Mouse (Mus musculus) splenic B cell, adult 2 months (primary cell): Measurements from ENCODE around the gene Limk2.
A peak's percentile ranks its signal among the peaks of the same experiment; 100 is the strongest.

Experiments
- DNase-seq: peaks from one replicate; pipeline ENCODE4 v3.0.0-alpha.2; 2011; ENCODE audit warnings: low read depth, low spot score
- H3K27me3 ChIP-seq: 2 replicates; pipeline ENCODE4 v1.6.1; 2012; ENCODE audit warnings: mild to moderate bottlenecking, low read length, moderate library complexity, mixed read lengths; ENCODE audit not compliant: control insufficient read depth, poor library complexity, insufficient read depth, severe bottlenecking
- H3K36me3 ChIP-seq: 2 replicates; pipeline ENCODE4 v1.6.1; 2012; ENCODE audit warnings: mild to moderate bottlenecking, low read length, moderate library complexity, mixed read lengths; ENCODE audit not compliant: control insufficient read depth, poor library complexity, insufficient read depth, severe bottlenecking

Gene Limk2

DNA sequence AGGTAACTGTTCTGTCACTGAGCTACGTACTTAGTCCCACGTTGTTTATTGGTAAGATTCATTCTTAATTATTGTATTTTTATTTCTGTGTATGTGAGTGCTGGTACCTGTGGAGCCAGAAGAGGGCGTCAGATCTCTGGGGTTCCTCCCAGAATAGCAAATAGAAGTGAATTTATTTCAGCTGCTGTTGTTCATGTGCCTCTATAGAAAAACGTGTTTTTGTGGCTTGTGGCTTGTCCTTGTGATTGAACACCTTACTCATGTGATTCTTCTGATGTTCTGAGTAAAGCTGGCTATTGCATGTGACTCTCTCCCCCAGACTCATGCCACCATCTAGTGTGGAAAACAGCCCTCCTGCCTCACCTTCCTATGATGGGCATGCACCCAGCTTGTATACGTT lies 80.7 kb downstream of the Limk2 start:
- Histone ChIP-seq H3K36me3 (peaks cover 3% of the 10 kb centered on the region), H3K27me3 (no peaks in the 10 kb centered on the region)
- peak; percentile 57 for DNase-seq

DNA sequence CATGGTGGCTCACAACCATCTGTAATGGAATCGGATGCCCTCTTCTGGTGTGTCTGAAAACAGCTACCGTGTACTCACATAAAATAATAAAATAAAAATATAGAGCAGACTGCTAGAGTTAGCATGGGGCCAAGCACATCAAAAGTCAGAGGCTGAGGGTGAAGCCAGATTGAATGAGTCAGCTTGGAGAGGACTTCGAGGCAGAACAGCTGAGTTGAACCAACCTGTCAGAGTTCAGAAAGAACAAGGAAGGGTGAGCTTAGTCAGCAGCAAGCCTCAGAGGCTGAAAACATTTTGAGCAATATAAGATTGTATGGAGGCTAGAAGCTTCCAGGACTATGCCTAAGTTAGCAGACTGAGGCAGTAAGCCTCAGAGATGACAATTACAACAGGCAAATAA lies 90.7 kb downstream of the Limk2 start:
- H3K27me3 ChIP-seq = no peaks in the 10 kb centered on the region
- no peaks in the 10 kb centered on the region for H3K36me3 ChIP-seq
- no peak for DNase-seq

DNA sequence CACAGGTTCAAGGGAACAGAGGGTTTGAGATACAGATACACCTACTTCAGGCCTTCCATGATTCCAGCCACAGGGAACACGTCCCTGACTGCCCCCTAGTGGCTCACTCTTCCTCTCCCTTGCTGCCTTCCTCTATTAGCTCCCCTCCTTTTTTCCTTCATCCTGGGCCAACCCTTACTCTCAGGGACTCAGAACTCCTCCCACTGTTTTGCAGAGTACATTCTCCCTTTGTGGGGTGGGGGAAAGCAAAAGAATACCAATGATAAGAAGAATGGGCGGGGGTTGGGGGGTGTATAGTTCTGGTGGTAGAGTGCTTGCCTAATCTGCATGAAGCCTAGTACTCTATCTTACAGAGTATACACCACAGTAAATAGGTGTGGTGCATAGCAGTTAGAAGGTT lies 94.8 kb downstream of the Limk2 start:
- Histone ChIP-seq H3K36me3 (peaks cover 6% of the 10 kb centered on the region), H3K27me3 (no peaks in the 10 kb centered on the region)
- peak; percentile 64 for DNase-seq

DNA sequence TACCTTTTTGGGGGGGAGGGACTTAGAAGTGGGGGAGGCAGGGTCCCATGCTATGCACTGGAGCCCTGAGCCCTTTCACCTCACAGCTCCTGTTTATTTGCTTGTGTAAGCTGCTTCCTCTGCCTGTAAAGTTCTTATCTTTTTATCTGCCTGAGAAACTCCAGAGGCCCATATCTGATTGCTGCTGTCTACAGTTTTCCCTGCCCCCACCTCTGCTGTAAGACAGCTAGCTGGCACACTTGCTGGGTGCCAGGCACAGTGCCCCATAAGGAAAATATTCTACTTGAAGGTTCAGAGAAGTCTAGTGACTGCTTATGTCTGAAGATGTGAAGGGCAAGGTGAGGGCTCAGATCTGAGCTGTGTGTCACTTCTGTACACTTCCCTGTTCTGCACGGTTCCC lies 95.7 kb downstream of the Limk2 start:
- DNase-seq = no peak

DNA sequence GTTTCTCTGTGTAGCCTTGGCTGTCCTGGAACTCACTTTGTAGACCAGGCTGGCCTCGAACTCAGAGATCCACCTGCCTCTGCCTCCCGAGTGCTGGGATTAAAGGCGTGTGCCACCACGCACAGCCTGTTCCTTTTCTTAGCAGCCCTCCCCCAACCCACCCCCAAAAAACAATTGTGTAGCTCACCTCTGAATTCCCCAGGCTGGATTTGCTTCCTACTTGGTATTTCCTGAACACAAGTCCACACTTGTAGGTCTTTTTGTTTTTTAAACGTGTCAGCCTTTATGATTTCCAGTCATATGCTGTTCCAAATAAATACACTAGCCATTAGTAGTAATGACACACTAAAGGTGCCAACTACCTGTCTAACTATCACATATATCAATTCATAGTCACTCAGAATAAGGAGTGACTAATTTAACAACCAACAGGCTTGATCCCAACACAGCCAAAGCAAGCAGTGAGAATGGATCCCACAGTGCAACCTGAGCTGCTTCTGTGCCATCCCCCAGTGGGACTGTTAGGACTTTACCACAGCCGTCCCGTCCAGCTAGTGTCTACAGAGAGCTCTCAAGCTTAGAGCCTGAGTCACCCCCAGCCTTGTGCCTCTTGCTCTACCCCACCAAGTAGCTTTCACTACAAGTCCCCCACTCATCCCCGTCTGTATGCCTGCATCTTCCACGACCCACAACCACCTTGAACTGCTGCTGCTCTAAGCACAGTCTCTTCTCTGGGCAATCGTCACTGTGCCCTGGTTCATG lies 97.2 kb downstream of the Limk2 start:
- peaks cover 17% of the 10 kb centered on the region for H3K36me3 ChIP-seq
- no peak for DNase-seq

More for the DNA sequence above, 95.7 kb downstream of the Limk2 start:
- Histone ChIP-seq H3K27me3 (no peaks in the 10 kb centered on the region), H3K36me3 (peaks cover 9% of the 10 kb centered on the region)

DNA sequence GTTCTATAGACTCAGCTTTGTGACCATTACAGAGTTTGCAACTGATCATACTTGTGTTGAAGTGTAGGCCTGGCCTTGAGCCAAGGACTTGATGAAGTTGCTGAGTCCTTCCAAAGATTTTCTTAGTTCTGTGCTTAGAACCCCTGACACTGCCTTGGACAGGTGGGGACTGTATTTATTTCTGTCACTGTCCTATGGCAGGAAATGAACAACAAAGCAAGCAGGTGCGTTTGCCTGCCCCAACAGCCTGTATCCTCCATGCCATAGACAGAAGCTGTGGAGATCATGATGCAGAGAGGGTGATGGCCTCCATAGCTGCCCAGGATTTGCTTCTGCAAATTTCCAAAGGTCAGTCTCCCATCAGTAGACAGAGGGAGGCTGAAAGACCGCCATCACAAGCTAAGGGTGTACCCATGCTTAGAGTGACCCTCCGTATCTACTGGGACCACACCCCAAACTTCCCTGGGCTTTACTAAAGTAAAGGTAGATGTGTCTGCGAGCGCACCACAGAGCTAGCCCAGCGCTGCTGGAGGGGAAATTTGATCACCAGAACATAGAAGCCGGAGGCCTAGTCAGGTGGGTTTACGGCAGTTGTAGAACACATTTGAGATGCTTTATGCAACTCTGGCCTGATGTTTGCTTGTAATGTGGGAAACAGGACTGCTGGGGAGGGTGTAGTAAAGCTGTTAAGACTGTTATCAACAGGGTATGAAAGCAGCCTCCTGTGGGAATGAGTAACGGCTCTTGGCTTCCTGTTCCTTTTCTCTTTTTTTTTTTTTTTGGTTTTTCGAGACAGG lies 98.0 kb downstream of the Limk2 start:
- no peak for DNase-seq
- Histone ChIP-seq H3K27me3 (no peaks in the 10 kb centered on the region), H3K36me3 (peaks cover 19% of the 10 kb centered on the region)

More for the DNA sequence above, 97.2 kb downstream of the Limk2 start:
- no peaks in the 10 kb centered on the region for H3K27me3 ChIP-seq

DNA sequence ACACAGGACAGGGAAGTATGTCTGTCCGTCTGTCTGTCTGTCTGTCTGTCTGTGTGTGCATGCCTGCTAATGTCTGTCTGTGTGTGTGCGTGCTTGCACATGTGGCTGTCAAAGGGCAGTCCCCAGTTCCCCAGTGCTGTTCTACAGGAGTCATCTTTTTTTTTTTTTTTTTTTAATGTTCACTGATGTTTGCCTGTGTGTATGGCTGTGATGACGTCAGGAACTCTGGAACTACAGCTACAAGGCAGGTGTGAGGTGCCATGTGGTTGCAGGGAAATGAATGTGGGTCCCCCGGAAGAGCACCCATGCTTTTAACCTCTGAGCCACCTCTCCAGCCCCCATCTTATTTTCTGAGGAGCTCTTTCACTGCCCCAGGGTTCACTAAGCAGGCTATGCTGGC lies 99.1 kb downstream of the Limk2 start:
- DNase-seq = peak; percentile 24
- Histone ChIP-seq H3K27me3 (no peaks in the 10 kb centered on the region), H3K36me3 (peaks cover 26% of the 10 kb centered on the region)

DNA sequence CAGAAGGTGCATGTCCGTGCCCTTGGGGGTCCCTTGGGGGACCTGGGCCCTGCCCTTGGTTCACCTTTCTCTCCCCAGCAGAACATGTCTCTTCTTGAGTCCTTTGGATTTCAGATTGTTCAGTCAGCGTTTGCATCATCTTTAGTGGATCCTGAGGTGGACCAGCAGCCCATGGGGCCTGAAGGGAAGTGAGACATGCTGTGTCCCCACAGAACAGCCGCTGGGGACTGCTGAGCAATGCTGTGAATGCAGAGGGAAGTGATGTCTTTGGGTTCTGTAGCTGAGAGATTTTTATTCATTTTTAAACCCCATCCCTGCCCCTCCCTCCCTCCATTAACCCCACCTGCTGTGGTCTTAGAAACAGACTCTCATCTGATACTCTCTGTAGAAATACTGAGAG lies 101.1 kb downstream of the Limk2 start:
- DNase-seq = no peak
- Histone ChIP-seq H3K36me3 (peaks cover 35% of the 10 kb centered on the region), H3K27me3 (no peaks in the 10 kb centered on the region)

DNA sequence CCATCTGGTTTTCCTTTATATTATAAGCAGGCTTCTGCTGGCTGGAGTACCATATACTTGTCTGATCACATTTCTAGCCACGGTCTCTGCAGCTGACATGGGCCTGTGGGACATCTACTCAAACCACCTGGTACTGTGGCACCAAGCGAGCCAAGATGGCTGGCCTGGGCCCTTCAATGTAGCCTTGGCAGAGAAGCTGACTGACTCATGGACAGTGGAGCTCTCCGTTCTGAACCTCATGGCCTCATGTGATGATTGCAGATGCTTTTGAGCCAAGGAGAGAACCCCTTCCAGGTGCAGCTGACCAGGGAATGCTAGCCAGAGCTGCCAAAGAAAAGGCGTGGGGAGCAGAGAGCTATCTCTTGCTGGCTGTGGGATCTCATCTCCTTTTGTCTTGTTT lies 103.2 kb downstream of the Limk2 start:
- DNase-seq = no peak
- no peaks in the 10 kb centered on the region for H3K27me3 ChIP-seq
- H3K36me3 ChIP-seq = peaks cover 34% of the 10 kb centered on the region

DNA sequence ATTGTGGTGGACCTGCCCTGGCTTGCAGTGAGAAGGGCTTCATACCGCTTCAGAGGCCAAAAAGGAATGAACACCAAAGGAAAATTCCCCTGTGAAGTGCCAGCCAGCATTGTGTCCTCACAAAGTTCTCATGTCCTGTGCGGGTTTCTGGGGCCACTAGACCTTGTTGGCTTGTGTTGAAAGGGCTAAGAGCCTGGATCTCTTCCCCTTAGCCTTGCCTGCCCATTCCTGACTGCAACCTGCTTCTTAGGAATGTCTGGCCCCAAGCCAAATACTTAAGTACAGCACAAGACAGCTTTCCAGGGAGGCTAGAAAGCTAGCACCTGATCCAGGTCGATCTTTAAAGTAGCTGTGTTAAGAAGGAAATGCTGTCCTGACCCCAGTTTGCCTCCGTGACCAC lies 106.2 kb downstream of the Limk2 start:
- no peak for DNase-seq
- H3K27me3 ChIP-seq = no peaks in the 10 kb centered on the region
- H3K36me3 ChIP-seq = peaks cover 32% of the 10 kb centered on the region

DNA sequence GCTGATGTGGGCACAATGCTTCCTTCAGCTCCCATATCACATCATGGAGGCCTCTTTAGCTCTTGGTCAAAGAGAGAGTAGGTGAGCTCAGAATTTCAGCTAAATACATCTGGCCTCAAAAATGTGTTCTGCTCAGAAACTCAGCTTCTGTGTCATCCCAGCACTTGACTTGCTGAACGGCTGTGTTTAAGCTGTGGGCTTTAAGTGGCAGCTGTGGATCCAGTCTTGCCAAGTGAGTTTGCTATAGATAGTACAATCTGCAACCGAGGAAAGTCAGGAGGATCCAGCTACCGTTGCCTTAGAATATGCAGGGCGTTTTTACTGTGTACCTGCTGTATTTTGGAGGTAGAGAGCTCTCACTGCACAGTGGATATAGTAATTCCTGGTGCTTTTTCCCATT lies 106.6 kb downstream of the Limk2 start:
- H3K27me3 ChIP-seq = no peaks in the 10 kb centered on the region
- H3K36me3 ChIP-seq = peaks cover 28% of the 10 kb centered on the region
- no peak for DNase-seq

DNA sequence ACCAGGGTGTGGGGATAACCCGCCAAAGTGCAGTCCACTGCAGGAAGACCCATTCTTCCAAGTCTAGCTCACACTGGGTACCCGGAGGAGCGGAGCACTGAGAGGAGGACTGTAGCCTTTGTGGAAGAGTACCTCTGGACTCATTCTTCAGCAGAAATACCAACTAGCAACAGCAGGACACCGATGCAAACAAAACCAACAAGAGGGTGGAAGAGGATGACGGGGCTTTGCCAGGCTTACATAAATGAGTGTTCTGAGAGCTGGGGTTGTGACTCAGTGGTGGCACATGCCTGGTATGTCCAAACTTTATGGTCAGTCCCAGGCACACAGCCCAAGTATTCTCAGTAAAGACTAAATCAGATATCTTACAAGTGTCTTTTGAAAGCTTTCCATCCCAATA lies 107.9 kb downstream of the Limk2 start:
- Histone ChIP-seq H3K36me3 (peaks cover 26% of the 10 kb centered on the region), H3K27me3 (no peaks in the 10 kb centered on the region)
- DNase-seq = no peak

DNA sequence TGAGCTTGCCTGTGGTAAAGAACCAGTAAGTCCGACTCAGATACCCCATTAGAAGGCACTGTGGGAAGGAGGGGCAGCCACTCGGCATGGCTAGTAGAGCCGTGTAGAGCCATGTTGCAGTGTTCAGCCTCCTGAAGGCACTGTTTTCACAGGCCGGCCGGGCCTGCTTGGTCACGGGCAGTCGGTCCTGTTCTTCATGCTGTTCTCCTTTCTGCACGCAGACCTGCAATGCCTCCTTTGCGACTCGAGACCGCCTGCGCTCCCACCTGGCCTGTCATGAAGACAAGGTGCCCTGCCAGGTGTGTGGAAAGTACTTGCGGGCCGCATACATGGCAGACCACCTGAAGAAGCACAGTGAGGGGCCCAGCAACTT lies 110.2 kb downstream of the Limk2 start:
- peaks cover 16% of the 10 kb centered on the region for H3K36me3 ChIP-seq
- no peaks in the 10 kb centered on the region for H3K27me3 ChIP-seq
- no peak for DNase-seq

DNA sequence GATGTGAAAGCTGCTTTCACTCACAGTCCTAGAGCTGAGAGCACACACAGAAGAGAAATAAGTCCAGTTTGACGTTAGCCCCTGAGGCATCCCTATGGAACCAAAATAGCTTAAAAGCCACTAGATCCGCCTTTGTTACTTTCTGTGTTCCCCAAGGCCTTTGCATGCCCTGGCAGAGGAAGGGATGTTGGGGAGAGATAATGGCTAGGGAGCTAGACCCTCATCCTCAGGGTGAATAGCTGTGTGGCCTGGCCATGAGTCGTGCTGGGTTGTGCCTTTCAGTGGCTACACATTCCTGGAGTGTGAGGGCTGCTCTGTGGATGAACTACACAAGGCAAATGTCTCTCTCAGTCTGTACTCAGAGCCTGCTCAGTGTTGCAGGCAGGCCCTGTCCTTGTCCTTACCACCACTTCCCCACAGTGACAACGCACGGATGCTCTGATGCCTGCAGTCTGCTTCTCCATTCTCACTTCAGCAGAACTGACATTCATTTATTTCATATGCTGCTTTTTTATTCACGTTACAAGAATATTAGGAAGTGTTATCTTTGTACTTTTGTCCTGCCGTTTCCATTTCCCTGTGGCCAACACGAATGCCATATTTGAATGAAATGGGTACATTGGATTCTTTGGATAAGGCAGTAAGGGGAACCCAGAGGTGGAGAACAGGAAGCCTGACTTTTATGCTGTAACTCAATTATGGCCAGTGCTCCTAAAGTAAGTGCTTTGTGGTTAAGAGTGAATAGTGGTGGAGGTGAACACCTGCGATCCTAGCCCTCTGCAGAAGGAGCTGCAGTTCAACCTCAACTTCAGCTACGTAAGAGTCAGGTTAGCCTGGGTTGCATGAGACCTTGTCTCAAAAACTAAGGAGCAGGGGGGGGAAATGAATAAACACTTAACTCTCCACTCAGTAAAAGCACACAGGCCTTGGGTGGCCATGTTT lies 110.8 kb downstream of the Limk2 start:
- DNase-seq = peak; percentile 40
- H3K27me3 ChIP-seq = no peaks in the 10 kb centered on the region
- H3K36me3 ChIP-seq = peaks cover 12% of the 10 kb centered on the region

DNA sequence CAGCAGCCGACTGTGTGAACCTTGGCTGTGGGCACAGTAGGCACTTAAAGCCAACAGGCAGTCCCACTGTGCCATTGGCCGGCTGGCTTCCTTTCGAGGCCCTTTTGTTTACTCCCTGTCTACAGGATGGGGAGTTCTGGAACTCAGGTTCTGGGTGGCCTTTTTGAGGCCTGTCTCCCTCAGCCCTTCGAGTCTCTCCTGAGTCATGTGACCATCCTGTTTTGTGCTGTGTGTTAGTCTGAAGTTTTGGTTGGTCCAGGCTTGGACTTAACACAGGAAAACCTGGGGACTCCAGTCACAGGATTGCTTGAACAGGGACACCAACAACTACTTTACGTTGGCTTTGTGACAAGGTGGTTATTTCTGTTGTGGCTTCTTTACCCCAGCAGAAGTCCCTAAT lies 112.9 kb downstream of the Limk2 start:
- no peaks in the 10 kb centered on the region for H3K27me3 ChIP-seq
- DNase-seq = no peak
- H3K36me3 ChIP-seq = peaks cover 9% of the 10 kb centered on the region
